Mouse (Mus musculus): ENCODE data around the gene Svs5. TPM values are rescaled to one million over a fixed set of nuclear protein-coding genes. Genes with fewer than 3 reads are reported as not detected.
"Not testable (repeated sequence)": the region's sequence is repeated elsewhere in the genome, so short reads cannot be mapped to it uniquely, and the experiment has no call there.

Gene Svs5
- total RNA-seq (2014; rRNA removed) (not detected in 2 replicates), polyA plus RNA-seq (2015; fragmentation: Nextera tagmentation; extraction: Ambion mirVana) (not detected in 2 replicates)

DNA sequence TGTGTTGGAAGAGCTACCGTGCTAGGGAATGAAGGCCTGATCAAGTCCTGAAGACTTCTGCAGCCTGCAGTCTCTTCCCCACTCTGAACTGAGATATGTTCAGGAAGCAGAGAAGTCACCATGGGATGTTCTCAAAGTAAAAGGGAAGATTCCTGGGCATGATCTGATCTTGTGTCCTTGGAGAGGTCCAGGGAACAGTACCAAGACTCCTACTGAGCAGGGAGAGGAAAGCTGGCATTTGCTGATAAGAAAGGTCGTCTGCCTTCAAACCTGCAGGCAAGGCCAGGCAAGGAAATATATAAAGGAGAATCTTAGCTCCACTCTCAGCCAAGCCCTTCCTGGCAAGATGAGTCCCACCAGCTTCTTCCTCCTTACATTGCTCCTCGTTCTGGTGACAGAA, at the start of gene Svs5:
Gene Svs5, plus strand, starts transcription at position 301 of the 400 bp plus-strand sequence.
- 83% methylated on average over 3 of the region's 3 CpGs for WGBS
- not testable (repeated sequence) for ATAC-seq; H3K27ac ChIP-seq (ENCODE audit: low read depth, low read length); H3K4me3 ChIP-seq (ENCODE audit: low read depth, low read length); H3K36me3 ChIP-seq (ENCODE audit: insufficient read depth); H3K4me2 ChIP-seq (ENCODE audit: low read depth); H3K4me1 ChIP-seq (ENCODE audit: insufficient read depth); H3K9me3 ChIP-seq (ENCODE audit: low read length); DNase-seq; H3K9ac ChIP-seq; H3K27me3 ChIP-seq (ENCODE audit: insufficient read depth, low read length)

DNA sequence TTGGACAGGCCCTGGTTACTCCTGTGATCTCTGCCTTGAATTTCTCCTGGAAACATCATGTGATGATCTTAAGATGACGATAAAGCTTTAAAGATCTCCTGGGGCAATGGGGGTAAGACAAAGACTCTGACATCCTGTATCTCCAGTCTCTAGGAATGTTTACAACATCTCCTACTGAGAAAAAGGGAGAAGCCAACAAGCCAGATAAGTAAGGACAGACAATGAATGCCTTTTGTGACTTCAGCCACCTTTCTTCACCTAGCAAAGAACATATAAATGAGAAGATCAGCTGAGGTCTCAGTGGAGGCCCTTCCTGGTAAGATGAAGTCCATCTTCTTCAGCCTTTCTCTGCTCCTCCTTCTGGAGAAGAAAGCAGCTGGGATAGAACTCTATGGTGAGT, 43.6 kb upstream of the Svs5 start, which contains the start of gene Svs3a:
Gene Svs3a, plus strand, starts transcription at position 301 of the 400 bp plus-strand sequence.
- not testable (repeated sequence) for H3K27ac ChIP-seq (ENCODE audit: low read depth, low read length); ATAC-seq; H3K27me3 ChIP-seq (ENCODE audit: insufficient read depth, low read length); H3K9me3 ChIP-seq (ENCODE audit: low read length); DNase-seq; H3K4me3 ChIP-seq (ENCODE audit: low read depth, low read length); H3K4me2 ChIP-seq (ENCODE audit: low read depth); H3K9ac ChIP-seq; H3K4me1 ChIP-seq (ENCODE audit: insufficient read depth); H3K36me3 ChIP-seq (ENCODE audit: insufficient read depth)
- 90% methylated on average over 1 of the region's 1 CpGs for WGBS

DNA sequence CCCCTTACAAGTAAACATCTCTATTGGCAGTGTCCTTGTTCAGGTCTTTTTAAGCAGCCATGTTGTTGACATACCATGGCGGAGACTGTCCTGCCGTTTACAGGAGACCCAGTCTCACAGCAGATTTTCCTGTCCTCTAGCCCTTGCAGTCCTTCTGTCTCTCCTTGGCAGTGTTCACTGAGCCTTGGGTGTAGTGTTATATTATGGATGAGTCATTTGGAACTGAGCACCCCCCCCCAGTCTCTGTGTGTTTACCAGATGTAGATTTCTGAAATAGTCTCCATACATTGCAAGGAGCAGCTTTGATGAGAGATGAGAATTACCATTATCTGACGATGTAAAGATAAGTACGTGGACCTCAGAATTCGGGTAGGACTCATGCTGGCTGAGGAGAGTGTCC, 19.9 kb upstream of the Svs5 start:
- Histone ChIP-seq H3K27me3 (ENCODE audit: insufficient read depth, low read length) (no peaks in the 10 kb centered on the region), H3K9ac (no peak overlapping the region), H3K27ac (ENCODE audit: low read depth, low read length) (no peak overlapping the region), H3K36me3 (ENCODE audit: insufficient read depth) (no peaks in the 10 kb centered on the region), H3K9me3 (ENCODE audit: low read length) (no peaks in the 10 kb centered on the region), H3K4me2 (ENCODE audit: low read depth) (no peak overlapping the region), H3K4me3 (ENCODE audit: low read depth, low read length) (no peak overlapping the region), H3K4me1 (ENCODE audit: insufficient read depth) (no peaks in the 10 kb centered on the region)
- DNase-seq (no peak), ATAC-seq (no peak)
- WGBS: 81% methylated on average over 5 of the region's 5 CpGs
- TF ChIP-seq CTCF (IDR thresholded peaks at IDR 0.05; ENCODE audit: low read depth): no peak

DNA sequence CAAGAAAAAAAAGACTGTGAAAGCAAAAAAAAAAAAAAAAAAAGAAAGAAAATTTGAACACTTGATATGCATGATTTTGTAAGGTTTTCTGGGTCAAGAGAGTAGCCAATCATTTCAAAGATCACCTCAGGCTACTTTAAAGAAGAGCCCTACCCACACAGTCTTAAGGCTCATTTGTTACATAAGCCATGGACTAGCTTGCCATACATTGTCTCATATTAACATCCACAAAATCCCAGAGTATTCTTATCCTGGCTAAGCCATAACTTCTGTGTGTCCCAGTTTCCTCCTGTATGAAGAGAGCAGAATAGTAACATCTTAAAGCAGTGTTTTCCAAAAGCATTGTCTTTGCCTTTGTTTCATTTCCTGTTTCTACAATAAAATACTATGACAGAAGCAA, 17.1 kb upstream of the Svs5 start:
- ATAC-seq; H3K4me2 ChIP-seq (ENCODE audit: low read depth); H3K36me3 ChIP-seq (ENCODE audit: insufficient read depth); H3K4me1 ChIP-seq (ENCODE audit: insufficient read depth); H3K4me3 ChIP-seq (ENCODE audit: low read depth, low read length); H3K27ac ChIP-seq (ENCODE audit: low read depth, low read length); H3K9me3 ChIP-seq (ENCODE audit: low read length); H3K27me3 ChIP-seq (ENCODE audit: insufficient read depth, low read length); H3K9ac ChIP-seq; DNase-seq: not testable (repeated sequence)

DNA sequence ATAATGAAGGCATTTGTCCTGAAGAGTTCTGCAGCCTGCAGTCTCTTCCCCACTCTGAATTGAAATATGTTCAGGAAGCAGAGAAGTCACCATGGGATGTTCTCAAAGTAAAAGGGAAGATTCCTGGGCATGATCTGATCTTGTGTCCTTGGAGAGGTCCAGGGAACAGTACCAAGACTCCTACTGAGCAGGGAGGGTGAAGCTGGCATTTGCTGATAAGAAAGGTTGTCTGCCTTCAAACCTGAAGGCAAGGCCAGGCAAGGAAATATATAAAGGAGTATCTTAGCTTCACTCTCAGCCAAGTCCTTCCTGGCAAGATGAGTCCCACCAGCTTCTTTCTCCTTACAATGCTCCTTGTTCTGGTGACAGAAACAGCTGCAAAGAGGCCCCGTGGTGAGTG, 16.1 kb upstream of the Svs5 start, which contains the start of gene Svs6:
Gene Svs6, plus strand, starts transcription at position 301 of the 400 bp plus-strand sequence.
- not testable (repeated sequence) for DNase-seq; H3K27me3 ChIP-seq (ENCODE audit: insufficient read depth, low read length); ATAC-seq; H3K4me2 ChIP-seq (ENCODE audit: low read depth); H3K9ac ChIP-seq; H3K36me3 ChIP-seq (ENCODE audit: insufficient read depth); H3K4me1 ChIP-seq (ENCODE audit: insufficient read depth); H3K27ac ChIP-seq (ENCODE audit: low read depth, low read length); H3K9me3 ChIP-seq (ENCODE audit: low read length); H3K4me3 ChIP-seq (ENCODE audit: low read depth, low read length)
- 90% methylated on average over 1 of the region's 1 CpGs for WGBS

DNA sequence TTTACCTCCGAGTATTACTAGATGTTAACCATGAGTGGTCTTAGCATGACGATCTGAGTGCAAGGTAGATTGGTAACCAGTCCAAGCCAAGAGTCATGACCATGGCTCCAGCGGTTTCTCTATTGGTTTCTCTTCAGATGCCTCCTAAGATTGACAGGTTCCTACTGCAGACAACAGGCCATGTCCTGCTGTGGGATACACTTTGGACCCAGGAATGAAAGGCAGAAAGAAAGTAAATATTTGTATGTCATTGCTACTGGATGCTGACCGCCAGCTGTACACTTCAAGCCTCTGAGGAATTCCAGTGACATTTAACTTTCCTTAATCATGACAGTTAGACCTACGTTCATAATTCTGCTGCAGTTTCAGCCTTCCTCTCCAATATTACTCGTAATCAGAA, 11.6 kb upstream of the Svs5 start:
- no peak overlapping the region for H3K27ac ChIP-seq (ENCODE audit: low read depth, low read length)
- H3K4me3 ChIP-seq (ENCODE audit: low read depth, low read length): no peak overlapping the region
- H3K4me1 ChIP-seq (ENCODE audit: insufficient read depth): no peaks in the 10 kb centered on the region
- DNase-seq (no peak), ATAC-seq (no peak)
- no peak overlapping the region for H3K9ac ChIP-seq
- H3K4me2 ChIP-seq (ENCODE audit: low read depth): no peak overlapping the region
- TF ChIP-seq CTCF (IDR thresholded peaks at IDR 0.05; ENCODE audit: low read depth): no peak
- WGBS: 91% methylated on average over 6 of the region's 6 CpGs
- H3K27me3 ChIP-seq (ENCODE audit: insufficient read depth, low read length): no peaks in the 10 kb centered on the region
- H3K36me3 ChIP-seq (ENCODE audit: insufficient read depth): no peaks in the 10 kb centered on the region
- H3K9me3 ChIP-seq (ENCODE audit: low read length): no peaks in the 10 kb centered on the region

DNA sequence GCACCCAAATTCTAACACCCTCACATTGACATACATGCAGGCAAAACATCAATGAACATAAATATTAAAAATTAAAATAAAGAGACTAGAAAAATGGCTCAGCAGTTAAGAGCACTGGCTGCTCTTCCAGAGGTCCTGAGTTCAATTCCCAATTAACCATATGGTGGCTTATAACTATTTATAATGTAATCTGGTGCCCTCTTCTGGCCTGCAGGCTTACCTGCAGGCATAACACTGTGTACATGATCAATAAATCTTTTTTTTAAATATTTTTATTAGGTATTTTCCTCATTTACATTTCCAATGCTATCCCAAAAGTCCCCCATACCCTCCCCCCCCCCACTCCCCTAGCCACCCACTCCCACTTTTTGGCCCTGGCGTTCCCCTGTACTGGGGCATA, 11.2 kb downstream of the Svs5 start:
- not testable (repeated sequence) for H3K4me1 ChIP-seq (ENCODE audit: insufficient read depth); H3K4me3 ChIP-seq (ENCODE audit: low read depth, low read length); DNase-seq; H3K9ac ChIP-seq; H3K4me2 ChIP-seq (ENCODE audit: low read depth); H3K27ac ChIP-seq (ENCODE audit: low read depth, low read length); H3K27me3 ChIP-seq (ENCODE audit: insufficient read depth, low read length); H3K9me3 ChIP-seq (ENCODE audit: low read length); H3K36me3 ChIP-seq (ENCODE audit: insufficient read depth); ATAC-seq
- WGBS: 64% methylated on average over 1 of the region's 1 CpGs

DNA sequence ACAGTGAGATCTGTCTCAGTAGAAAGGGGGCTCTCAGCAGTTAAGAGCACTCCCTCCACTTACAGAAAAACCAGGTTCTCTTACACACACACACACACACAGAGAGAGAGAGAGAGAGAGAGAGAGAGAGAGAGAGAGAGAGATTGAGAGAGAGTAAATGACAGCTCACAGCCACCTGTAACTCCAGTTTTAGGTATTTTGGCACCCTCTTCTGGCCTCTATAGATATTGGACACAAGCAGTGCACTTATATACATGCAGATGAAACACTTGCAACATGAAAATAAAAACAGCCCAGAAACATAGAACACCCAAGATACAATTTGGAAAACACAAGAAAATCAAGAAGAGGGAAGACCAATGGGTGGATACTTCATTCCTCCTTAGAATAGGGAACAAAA, 15.2 kb downstream of the Svs5 start:
- H3K27ac ChIP-seq (ENCODE audit: low read depth, low read length); H3K36me3 ChIP-seq (ENCODE audit: insufficient read depth); H3K9ac ChIP-seq; H3K4me2 ChIP-seq (ENCODE audit: low read depth); H3K4me1 ChIP-seq (ENCODE audit: insufficient read depth); H3K27me3 ChIP-seq (ENCODE audit: insufficient read depth, low read length); DNase-seq; H3K4me3 ChIP-seq (ENCODE audit: low read depth, low read length); ATAC-seq; H3K9me3 ChIP-seq (ENCODE audit: low read length): not testable (repeated sequence)
